Mouse (Mus musculus) telencephalon, adult 2 months (tissue): ENCODE data around the gene Tcea3.
A peak's percentile ranks its signal among the peaks of the same experiment; 100 is the strongest.

Experiments
- DNase-seq: peaks from one replicate; pipeline ENCODE4 v3.0.0-alpha.2; 2011; ENCODE audit warnings: low read depth, low spot score

Tcea3 gene

GRCm38 (mm10) chr4:136239111-136239510, 8.4 kb upstream of the Tcea3 start:
- no peak for DNase-seq

GRCm38 (mm10) chr4:136239622-136240021, 7.9 kb upstream of the Tcea3 start:
- peak; percentile 36 for DNase-seq

- DNase-seq: no peak
Observed at GRCm38 (mm10) chr4:136240123-136240522, 7.4 kb upstream of the Tcea3 start.

- no peak for DNase-seq
Observed at GRCm38 (mm10) chr4:136240955-136241354, 6.6 kb upstream of the Tcea3 start.

- no peak for DNase-seq
Observed at GRCm38 (mm10) chr4:136242065-136242703, 5.3 kb upstream of the Tcea3 start.

GRCm38 (mm10) chr4:136242728-136243127, 4.8 kb upstream of the Tcea3 start:
- no peak for DNase-seq

- DNase-seq: no peak
Observed at GRCm38 (mm10) chr4:136244208-136244607, 3.3 kb upstream of the Tcea3 start.

- DNase-seq: no peak
Observed at GRCm38 (mm10) chr4:136245681-136246080, 1.8 kb upstream of the Tcea3 start.

- DNase-seq: no peak
Observed at GRCm38 (mm10) chr4:136246568-136246969, 960 bp upstream of the Tcea3 start.

- DNase-seq: no peak
Observed at GRCm38 (mm10) chr4:136247386-136247728, 172 bp upstream of the Tcea3 start.

- no peak for DNase-seq
Observed at GRCm38 (mm10) chr4:136248464-136249331, 1.2 kb downstream of the Tcea3 start.

- no peak for DNase-seq
Observed at GRCm38 (mm10) chr4:136249332-136249647, 1.8 kb downstream of the Tcea3 start.

- no peak for DNase-seq
Observed at GRCm38 (mm10) chr4:136249780-136250179, 2.3 kb downstream of the Tcea3 start.

- no peak for DNase-seq
Observed at GRCm38 (mm10) chr4:136255919-136256318, 8.4 kb downstream of the Tcea3 start.

- no peak for DNase-seq
Observed at GRCm38 (mm10) chr4:136256696-136257095, 9.2 kb downstream of the Tcea3 start.

- DNase-seq: no peak
Observed at GRCm38 (mm10) chr4:136259916-136260315, 12.4 kb downstream of the Tcea3 start.

- peak; percentile 51 for DNase-seq
Observed at GRCm38 (mm10) chr4:136260491-136261180, 13.1 kb downstream of the Tcea3 start.

GRCm38 (mm10) chr4:136261912-136262311, 14.4 kb downstream of the Tcea3 start:
- DNase-seq: no peak

- DNase-seq: no peak
Observed at GRCm38 (mm10) chr4:136263555-136263954, 16.0 kb downstream of the Tcea3 start.

- DNase-seq: no peak
Observed at GRCm38 (mm10) chr4:136266716-136267343, 19.3 kb downstream of the Tcea3 start.

GRCm38 (mm10) chr4:136268912-136269311, 21.4 kb downstream of the Tcea3 start:
- DNase-seq: no peak

- no peak for DNase-seq
Observed at GRCm38 (mm10) chr4:136270648-136271047, 23.1 kb downstream of the Tcea3 start.
